Mouse (Mus musculus): Measurements from ENCODE around the gene Grm3. TPM values are rescaled to one million over a fixed set of nuclear protein-coding genes. Genes with fewer than 3 reads are reported as not detected.

Grm3 gene
- polyA plus RNA-seq (2015; fragmentation: Nextera tagmentation; extraction: Ambion mirVana): 0.04 TPM in 1 of 2 replicates, not detected in the other

DNA sequence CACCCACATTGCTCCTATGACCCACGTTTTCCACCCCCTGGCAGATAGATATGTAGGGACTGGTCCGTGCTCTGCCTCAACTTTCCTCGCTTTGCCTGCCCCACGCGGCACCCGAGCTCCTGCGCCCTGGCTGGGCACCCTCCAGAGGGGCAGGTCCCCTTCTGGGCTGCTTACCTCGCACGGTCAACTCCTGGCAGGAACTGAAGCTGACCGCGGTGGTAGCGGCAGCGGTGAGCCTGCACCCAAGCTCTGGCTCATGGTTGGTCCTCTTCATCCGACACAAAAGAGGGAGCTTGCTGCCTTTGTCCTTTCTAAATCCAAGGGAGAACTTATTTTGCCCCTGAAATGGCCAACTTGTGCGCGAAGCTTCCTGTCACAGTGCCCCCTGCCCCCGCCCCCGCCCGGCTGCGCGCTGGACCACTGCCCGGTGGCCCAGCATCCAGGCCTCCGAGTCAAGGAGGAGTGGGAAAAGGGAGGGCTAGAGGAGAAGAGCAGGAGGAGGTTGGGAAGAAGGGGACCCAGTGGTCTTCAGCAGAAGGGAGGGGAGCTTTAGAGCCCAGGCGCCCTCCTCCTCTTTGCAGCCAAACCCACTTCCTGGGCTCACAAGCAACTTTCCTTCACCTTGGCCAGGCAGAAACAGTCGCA lies at the start of gene Grm3:
Gene Grm3 (minus strand): TSS at position 215 of the 645 bp plus-strand sequence.
- H3K27ac ChIP-seq (ENCODE audit: low read length): no peak within 1 kb of the TSS
- H3K9ac ChIP-seq (replicated peaks; ENCODE audit: low read depth): no peak within 1 kb of the TSS
- H3K27me3 ChIP-seq (replicated peaks; ENCODE audit: insufficient read depth, low read length): no peaks in the 10 kb centered on the region; the same call in 1 of the 2 replicates
- DNase-seq (ENCODE audit: low spot score) (no peak), ATAC-seq (no peak)
- no peak within 1 kb of the TSS for H3K4me3 ChIP-seq (ENCODE audit: low read depth, low read length)
- peak within 1 kb of the TSS; percentile 20 for H3K4me2 ChIP-seq (replicated peaks; ENCODE audit: low read depth, low read length)
- no peaks in the 10 kb centered on the region for H3K4me1 ChIP-seq (ENCODE audit: insufficient read depth, low read depth, low read length)
- 2% methylated on average over 25 of the region's 25 CpGs for WGBS
- H3K36me3 ChIP-seq (ENCODE audit: insufficient read depth, low read length): no peaks in the 10 kb centered on the region
- TF ChIP-seq EP300 (IDR thresholded peaks at IDR 0.05) (no peak), CTCF (IDR thresholded peaks at IDR 0.05) (no peak)
- no peaks in the 10 kb centered on the region for H3K9me3 ChIP-seq (ENCODE audit: low read length)

DNA sequence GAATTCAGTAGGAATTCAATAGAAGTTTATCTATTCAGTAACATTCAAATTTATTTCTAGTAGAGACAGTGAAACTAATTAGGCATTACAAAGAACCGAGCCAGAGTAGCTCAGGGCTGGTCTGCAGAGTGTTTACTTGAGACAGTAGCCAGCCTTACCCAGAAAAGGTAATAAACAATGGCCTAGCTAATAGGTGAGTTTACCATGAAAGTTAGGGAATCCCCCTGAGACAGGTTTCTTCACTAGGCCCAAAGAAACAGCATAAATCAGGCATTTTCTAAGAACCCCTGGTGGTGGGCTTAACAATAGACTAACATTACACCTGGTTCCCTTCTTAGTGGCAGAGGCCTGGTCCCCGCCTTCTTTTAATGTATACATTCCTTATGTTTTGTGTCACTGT lies 30.8 kb upstream of the Grm3 start:
- Histone ChIP-seq H3K9me3 (ENCODE audit: low read length) (no peaks in the 10 kb centered on the region), H3K4me1 (ENCODE audit: insufficient read depth, low read depth, low read length) (no peaks in the 10 kb centered on the region), H3K4me2 (replicated peaks; ENCODE audit: low read depth, low read length) (no peak overlapping the region), H3K27me3 (replicated peaks; ENCODE audit: insufficient read depth, low read length) (no peaks in the 10 kb centered on the region), H3K36me3 (ENCODE audit: insufficient read depth, low read length) (no peaks in the 10 kb centered on the region), H3K4me3 (ENCODE audit: low read depth, low read length) (no peak overlapping the region), H3K27ac (ENCODE audit: low read length) (no peak overlapping the region), H3K9ac (replicated peaks; ENCODE audit: low read depth) (no peak overlapping the region)
- ATAC-seq (no peak), DNase-seq (ENCODE audit: low spot score) (no peak)
- WGBS: 70% methylated on average over 2 of the region's 2 CpGs
- TF ChIP-seq EP300 (IDR thresholded peaks at IDR 0.05) (no peak), CTCF (IDR thresholded peaks at IDR 0.05) (no peak)

DNA sequence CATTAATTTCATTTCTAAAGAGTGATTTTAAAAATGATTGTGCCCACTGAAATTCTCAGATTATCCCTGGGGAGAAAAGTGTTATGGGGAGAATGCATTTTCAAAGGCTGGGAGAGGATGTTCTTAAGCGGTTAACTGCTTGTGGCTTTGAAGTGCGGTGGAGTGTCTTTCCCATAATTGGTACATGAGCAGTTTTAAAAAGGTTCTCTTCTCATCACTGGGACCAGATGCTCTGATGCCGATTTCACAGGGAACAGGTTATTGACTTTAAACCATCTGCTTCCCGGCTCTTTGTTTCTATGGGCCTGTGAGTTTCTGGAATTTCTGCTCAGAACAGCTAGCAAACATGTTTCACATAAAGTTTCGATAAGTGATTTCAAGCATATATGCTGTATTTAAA lies 23.2 kb upstream of the Grm3 start:
- Histone ChIP-seq H3K27me3 (replicated peaks; ENCODE audit: insufficient read depth, low read length) (no peaks in the 10 kb centered on the region), H3K4me1 (ENCODE audit: insufficient read depth, low read depth, low read length) (no peaks in the 10 kb centered on the region), H3K9ac (replicated peaks; ENCODE audit: low read depth) (no peak overlapping the region), H3K27ac (ENCODE audit: low read length) (no peak overlapping the region), H3K4me2 (replicated peaks; ENCODE audit: low read depth, low read length) (no peak overlapping the region), H3K9me3 (ENCODE audit: low read length) (no peaks in the 10 kb centered on the region), H3K4me3 (ENCODE audit: low read depth, low read length) (no peak overlapping the region), H3K36me3 (ENCODE audit: insufficient read depth, low read length) (no peaks in the 10 kb centered on the region)
- TF ChIP-seq EP300 (IDR thresholded peaks at IDR 0.05): no peak
- TF ChIP-seq CTCF (IDR thresholded peaks at IDR 0.05): no peak
- DNase-seq (ENCODE audit: low spot score) (no peak), ATAC-seq (no peak)
- 74% methylated on average over 5 of the region's 5 CpGs for WGBS

DNA sequence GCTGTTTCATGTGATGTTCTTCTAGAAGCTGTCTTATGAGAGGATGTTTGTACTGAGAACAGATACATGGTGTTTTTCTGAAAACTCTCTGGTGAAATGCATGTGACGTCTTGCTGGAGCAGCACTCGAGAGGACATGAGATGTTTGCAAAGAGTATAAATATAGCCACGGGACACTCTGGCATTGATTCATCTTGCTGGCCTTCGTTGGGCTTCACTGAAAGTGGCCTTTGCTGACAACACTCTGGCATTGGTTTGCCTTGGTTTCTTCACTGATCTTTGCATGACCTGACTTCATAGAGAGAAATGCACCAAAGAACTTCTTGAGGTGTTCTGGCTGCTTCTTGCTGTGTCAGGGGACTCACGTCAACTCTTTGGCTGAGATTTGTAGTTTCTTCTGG lies 19.1 kb upstream of the Grm3 start:
- ATAC-seq (no peak), DNase-seq (ENCODE audit: low spot score) (no peak)
- no peaks in the 10 kb centered on the region for H3K27me3 ChIP-seq (replicated peaks; ENCODE audit: insufficient read depth, low read length)
- no peak overlapping the region for H3K4me2 ChIP-seq (replicated peaks; ENCODE audit: low read depth, low read length)
- no peaks in the 10 kb centered on the region for H3K36me3 ChIP-seq (ENCODE audit: insufficient read depth, low read length)
- H3K27ac ChIP-seq (ENCODE audit: low read length): no peak overlapping the region
- no peaks in the 10 kb centered on the region for H3K9me3 ChIP-seq (ENCODE audit: low read length)
- TF ChIP-seq CTCF (IDR thresholded peaks at IDR 0.05) (no peak), EP300 (IDR thresholded peaks at IDR 0.05) (no peak)
- H3K9ac ChIP-seq (replicated peaks; ENCODE audit: low read depth): no peak overlapping the region
- H3K4me3 ChIP-seq (ENCODE audit: low read depth, low read length): no peak overlapping the region
- WGBS: 74% methylated on average over 5 of the region's 5 CpGs
- H3K4me1 ChIP-seq (ENCODE audit: insufficient read depth, low read depth, low read length): no peaks in the 10 kb centered on the region

DNA sequence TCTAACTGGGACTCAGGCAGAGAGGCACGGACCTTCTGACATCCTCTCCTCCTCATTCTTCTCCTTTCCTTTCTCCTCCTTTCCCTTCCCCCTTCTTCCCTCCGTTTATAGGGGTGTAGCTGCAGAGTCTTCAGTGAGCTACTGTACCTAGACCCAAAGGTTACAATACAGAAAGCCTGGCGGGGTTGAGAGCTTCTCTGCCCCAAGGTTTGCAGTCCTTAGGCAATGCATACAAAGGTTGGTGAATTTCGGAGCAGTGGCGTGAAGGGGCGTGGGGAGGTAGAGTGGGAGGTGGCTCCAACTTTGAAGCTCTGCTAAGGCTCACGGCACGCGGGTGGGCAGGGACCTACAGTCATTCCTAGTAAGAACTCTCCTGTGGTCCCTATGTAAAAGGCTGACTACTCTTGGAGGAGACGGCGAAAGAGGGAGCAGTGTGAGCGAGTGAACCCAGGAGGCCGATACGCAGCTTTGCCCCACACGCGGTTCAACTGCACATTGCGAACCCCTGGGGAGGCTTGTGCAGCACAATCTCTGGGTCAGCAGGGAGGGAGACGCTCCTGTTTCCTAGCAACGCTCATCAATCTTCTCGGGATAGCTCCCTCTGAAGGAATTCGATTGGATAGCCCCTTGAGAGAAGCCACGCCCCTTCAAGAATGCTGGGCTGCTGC lies 765 bp upstream of the Grm3 start:
- no peaks in the 10 kb centered on the region for H3K36me3 ChIP-seq (ENCODE audit: insufficient read depth, low read length)
- peak overlapping the region; percentile 20 for H3K4me2 ChIP-seq (replicated peaks; ENCODE audit: low read depth, low read length)
- peak; percentile 8 for DNase-seq (ENCODE audit: low spot score)
- H3K27me3 ChIP-seq (replicated peaks; ENCODE audit: insufficient read depth, low read length): no peaks in the 10 kb centered on the region; the same call in 1 of the 2 replicates
- under 1% methylated on average over 22 of the region's 22 CpGs for WGBS
- H3K9me3 ChIP-seq (ENCODE audit: low read length): no peaks in the 10 kb centered on the region
- no peak for ATAC-seq
- H3K4me1 ChIP-seq (ENCODE audit: insufficient read depth, low read depth, low read length): no peaks in the 10 kb centered on the region
- no peak overlapping the region for H3K9ac ChIP-seq (replicated peaks; ENCODE audit: low read depth)
- no peak for TF ChIP-seq EP300 (IDR thresholded peaks at IDR 0.05)
- no peak for TF ChIP-seq CTCF (IDR thresholded peaks at IDR 0.05)
- H3K4me3 ChIP-seq (ENCODE audit: low read depth, low read length): no peak overlapping the region
- no peak overlapping the region for H3K27ac ChIP-seq (ENCODE audit: low read length)

DNA sequence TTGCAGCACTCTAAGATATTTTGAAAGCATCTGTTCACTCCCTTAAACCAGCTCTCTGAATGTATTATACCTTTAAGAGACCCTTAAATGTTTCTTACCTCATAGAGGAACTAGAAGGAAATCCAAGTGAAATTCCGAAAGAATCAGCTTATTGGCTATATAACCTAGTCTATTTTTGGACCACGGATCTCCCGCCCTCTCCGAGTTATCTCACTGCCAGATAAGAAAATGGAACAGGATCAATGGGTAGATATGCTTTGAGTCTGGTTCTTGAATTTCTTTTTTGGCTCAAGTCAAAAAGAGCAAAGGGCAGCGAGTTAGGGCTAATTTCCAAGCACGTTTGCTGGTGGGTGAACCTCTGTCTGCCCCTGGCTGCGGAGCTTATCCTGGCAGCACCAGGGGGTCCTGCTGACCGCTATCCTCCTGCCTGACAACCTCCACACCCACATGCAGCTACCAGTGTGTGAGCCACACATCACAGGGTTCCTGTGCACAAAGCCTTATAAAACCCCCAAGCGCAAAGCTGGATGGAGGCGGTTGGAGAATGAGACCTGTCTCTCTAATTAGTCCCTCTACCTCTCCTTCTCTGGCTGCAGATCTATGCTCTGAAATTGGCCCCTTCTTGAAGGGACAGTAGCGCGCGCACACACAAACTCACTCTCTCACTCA lies 549 bp downstream of the Grm3 start:
- Histone ChIP-seq H3K4me2 (replicated peaks; ENCODE audit: low read depth, low read length) (peak overlapping the region; percentile 20; the same call in 1 of the 2 replicates), H3K4me1 (ENCODE audit: insufficient read depth, low read depth, low read length) (no peaks in the 10 kb centered on the region), H3K27me3 (replicated peaks; ENCODE audit: insufficient read depth, low read length) (no peaks in the 10 kb centered on the region; the same call in 1 of the 2 replicates), H3K4me3 (ENCODE audit: low read depth, low read length) (no peak overlapping the region), H3K36me3 (ENCODE audit: insufficient read depth, low read length) (no peaks in the 10 kb centered on the region), H3K27ac (ENCODE audit: low read length) (no peak overlapping the region), H3K9me3 (ENCODE audit: low read length) (no peaks in the 10 kb centered on the region), H3K9ac (replicated peaks; ENCODE audit: low read depth) (no peak overlapping the region)
- ATAC-seq (no peak), DNase-seq (ENCODE audit: low spot score) (no peak)
- 9% methylated on average over 11 of the region's 13 CpGs for WGBS
- TF ChIP-seq EP300 (IDR thresholded peaks at IDR 0.05) (no peak), CTCF (IDR thresholded peaks at IDR 0.05) (no peak)
